Mouse (Mus musculus): ENCODE results near the gene Add2. TPM values are rescaled to one million over a fixed set of nuclear protein-coding genes. Genes with fewer than 3 reads are reported as not detected.

Gene Add2
- polyA plus RNA-seq, 1 experiment from 2014 or later, result 2.6 TPM

DNA sequence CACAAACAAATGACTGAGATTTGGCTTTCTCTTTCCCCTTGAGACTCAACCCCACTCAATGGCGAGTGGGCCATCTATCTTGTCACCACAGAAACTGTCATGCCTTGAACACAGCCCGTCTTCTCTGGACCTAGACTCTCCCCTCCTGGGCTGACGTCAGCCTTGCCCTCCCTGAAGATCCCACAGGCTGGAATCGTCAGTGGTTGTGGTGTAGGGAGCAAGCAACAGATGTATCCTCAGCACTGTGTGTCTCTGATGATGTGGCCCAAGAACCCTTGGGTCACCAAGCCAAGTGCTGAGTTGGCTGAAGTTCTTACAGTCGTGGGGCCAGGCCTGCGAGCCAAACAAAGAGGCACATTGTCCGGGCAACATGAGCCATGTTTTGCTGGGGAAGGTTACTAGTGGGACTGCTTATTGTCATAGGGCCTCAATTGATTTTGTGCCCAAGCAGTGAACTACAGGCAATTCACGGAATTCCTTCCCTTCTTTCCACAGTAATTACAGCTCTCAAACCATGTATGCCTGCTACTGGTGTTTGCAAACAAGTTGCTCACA lies 125.0 kb downstream of the Add2 start:
- Histone ChIP-seq H3K4me2 (replicated peaks; ENCODE audit: low read depth, low read length) (no peak overlapping the region), H3K27me3 (ENCODE audit: control insufficient read depth, insufficient read depth, low read length) (no peaks in the 10 kb centered on the region), H3K36me3 (ENCODE audit: control insufficient read depth, insufficient read depth, low read length) (no peaks in the 10 kb centered on the region), H3K9ac (ENCODE audit: low read depth, low read length) (no peak overlapping the region), H3K4me3 (ENCODE audit: low read length) (no peak overlapping the region), H3K4me1 (ENCODE audit: control insufficient read depth, insufficient read depth, low read length) (no peaks in the 10 kb centered on the region), H3K9me3 (ENCODE audit: control insufficient read depth, low read length) (no peaks in the 10 kb centered on the region), H3K27ac (ENCODE audit: low read depth, low read length) (no peak overlapping the region)
- 77% methylated on average over 8 of the region's 8 CpGs for WGBS
- no peak for ATAC-seq (ENCODE audit: low FRiP score, low TSS enrichment)

- Histone ChIP-seq H3K36me3 (ENCODE audit: control insufficient read depth, insufficient read depth, low read length) (no peaks in the 10 kb centered on the region), H3K9ac (ENCODE audit: low read depth, low read length) (no peak overlapping the region), H3K9me3 (ENCODE audit: control insufficient read depth, low read length) (no peaks in the 10 kb centered on the region), H3K27ac (ENCODE audit: low read depth, low read length) (no peak overlapping the region), H3K4me2 (replicated peaks; ENCODE audit: low read depth, low read length) (no peak overlapping the region), H3K27me3 (ENCODE audit: control insufficient read depth, insufficient read depth, low read length) (no peaks in the 10 kb centered on the region), H3K4me3 (ENCODE audit: low read length) (no peak overlapping the region), H3K4me1 (ENCODE audit: control insufficient read depth, insufficient read depth, low read length) (no peaks in the 10 kb centered on the region)
- WGBS, result 83% methylated on average over 5 of the region's 5 CpGs
- no peak for ATAC-seq (ENCODE audit: low FRiP score, low TSS enrichment)
Observed at GRCm38 (mm10) chr6:86154006-86154405, 125.5 kb downstream of the Add2 start.

DNA sequence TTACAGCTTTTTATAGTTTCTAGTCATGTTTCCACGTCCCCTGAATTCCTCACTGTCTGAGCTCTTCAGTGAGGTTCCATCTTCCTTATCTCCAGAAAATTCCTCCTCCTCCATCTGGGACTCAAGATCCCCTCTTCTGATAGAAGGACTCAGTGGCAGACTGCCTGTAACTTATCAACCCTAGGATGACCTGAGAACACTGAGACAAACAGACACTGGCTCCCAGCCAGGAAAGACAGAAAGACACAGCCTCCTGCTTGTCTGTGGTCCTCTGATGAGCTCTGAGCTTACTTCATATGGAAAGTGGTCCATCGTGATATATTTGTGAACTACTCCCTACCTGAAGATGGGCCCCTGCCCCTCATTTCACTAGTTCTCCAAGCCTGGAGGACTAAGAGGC lies 126.0 kb downstream of the Add2 start:
- H3K9ac ChIP-seq (ENCODE audit: low read depth, low read length), result no peak overlapping the region
- H3K4me3 ChIP-seq (ENCODE audit: low read length), result no peak overlapping the region
- 78% methylated on average over 2 of the region's 2 CpGs for WGBS
- H3K36me3 ChIP-seq (ENCODE audit: control insufficient read depth, insufficient read depth, low read length), result no peaks in the 10 kb centered on the region
- no peaks in the 10 kb centered on the region for H3K4me1 ChIP-seq (ENCODE audit: control insufficient read depth, insufficient read depth, low read length)
- no peak overlapping the region for H3K27ac ChIP-seq (ENCODE audit: low read depth, low read length)
- no peak for ATAC-seq (ENCODE audit: low FRiP score, low TSS enrichment)
- no peaks in the 10 kb centered on the region for H3K9me3 ChIP-seq (ENCODE audit: control insufficient read depth, low read length)
- H3K4me2 ChIP-seq (replicated peaks; ENCODE audit: low read depth, low read length), result no peak overlapping the region
- H3K27me3 ChIP-seq (ENCODE audit: control insufficient read depth, insufficient read depth, low read length), result no peaks in the 10 kb centered on the region

DNA sequence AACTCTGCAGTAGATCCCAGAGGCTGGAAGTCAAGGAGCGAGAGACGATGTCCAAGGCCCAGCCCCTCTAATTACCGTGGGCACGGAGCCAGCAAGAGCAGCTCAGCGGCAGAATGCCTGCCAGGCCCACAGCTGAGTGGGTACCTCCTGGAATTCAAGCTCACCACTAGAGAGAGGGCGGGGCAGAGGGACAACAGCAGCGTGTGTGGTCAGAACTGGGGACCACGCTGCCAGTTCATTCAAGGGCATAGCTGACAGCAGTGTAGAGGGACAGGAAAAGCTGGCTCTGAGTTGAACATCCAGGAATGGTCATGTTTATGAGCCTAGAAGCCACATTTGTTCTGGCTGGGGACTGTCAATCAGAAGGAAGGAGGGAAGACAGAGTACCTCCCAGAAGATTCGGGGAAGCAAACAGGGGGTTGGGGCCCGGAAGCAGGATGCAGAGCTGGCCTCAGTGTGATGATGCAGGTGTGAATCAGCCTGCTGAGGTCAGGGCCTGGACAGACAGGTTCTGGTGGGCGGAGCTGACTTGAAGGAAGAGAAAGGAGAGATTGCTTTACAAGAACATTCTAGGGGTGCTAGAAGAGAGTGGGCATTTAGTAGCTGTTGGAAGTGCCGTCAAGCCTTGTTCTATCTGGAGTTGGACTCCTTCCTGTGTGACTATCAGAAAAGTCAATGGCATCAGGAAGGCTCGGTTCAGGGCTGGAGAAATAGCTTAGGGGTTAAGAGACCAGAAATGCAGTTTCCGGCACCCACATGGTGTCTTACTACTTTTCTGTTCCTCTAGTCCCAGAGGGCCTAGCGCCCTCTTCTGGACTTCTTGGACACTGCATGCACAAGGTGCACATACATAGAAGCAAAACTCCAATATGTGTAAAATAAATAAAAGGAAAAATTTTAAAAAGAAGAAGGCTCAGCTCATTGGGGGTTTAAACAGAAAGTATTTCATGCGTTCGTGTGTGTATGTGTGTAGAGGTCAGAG lies 129.1 kb downstream of the Add2 start:
- H3K4me2 ChIP-seq (replicated peaks; ENCODE audit: low read depth, low read length), result no peak overlapping the region
- no peaks in the 10 kb centered on the region for H3K36me3 ChIP-seq (ENCODE audit: control insufficient read depth, insufficient read depth, low read length)
- no peak overlapping the region for H3K27ac ChIP-seq (ENCODE audit: low read depth, low read length)
- no peaks in the 10 kb centered on the region for H3K4me1 ChIP-seq (ENCODE audit: control insufficient read depth, insufficient read depth, low read length)
- 66% methylated on average over 17 of the region's 17 CpGs for WGBS
- 0 out of 2 replicates have a peak, but pooled peaks have one; percentile 32 for ATAC-seq (ENCODE audit: low FRiP score, low TSS enrichment)
- H3K27me3 ChIP-seq (ENCODE audit: control insufficient read depth, insufficient read depth, low read length), result no peaks in the 10 kb centered on the region
- no peak overlapping the region for H3K9ac ChIP-seq (ENCODE audit: low read depth, low read length)
- H3K9me3 ChIP-seq (ENCODE audit: control insufficient read depth, low read length), result no peaks in the 10 kb centered on the region
- no peak overlapping the region for H3K4me3 ChIP-seq (ENCODE audit: low read length)

GRCm38 (mm10) chr6:86160878-86161277 lies 132.4 kb downstream of the Add2 start:
- H3K36me3 ChIP-seq (ENCODE audit: control insufficient read depth, insufficient read depth, low read length), result no peaks in the 10 kb centered on the region
- H3K4me3 ChIP-seq (ENCODE audit: low read length), result no peak overlapping the region
- no peak overlapping the region for H3K4me2 ChIP-seq (replicated peaks; ENCODE audit: low read depth, low read length)
- WGBS, result 39% methylated on average over 3 of the region's 3 CpGs
- no peaks in the 10 kb centered on the region for H3K9me3 ChIP-seq (ENCODE audit: control insufficient read depth, low read length)
- H3K4me1 ChIP-seq (ENCODE audit: control insufficient read depth, insufficient read depth, low read length), result no peaks in the 10 kb centered on the region
- no peak for ATAC-seq (ENCODE audit: low FRiP score, low TSS enrichment)
- H3K27me3 ChIP-seq (ENCODE audit: control insufficient read depth, insufficient read depth, low read length), result peaks cover 2% of the 10 kb centered on the region; the same call in 1 of the 2 replicates
- H3K27ac ChIP-seq (ENCODE audit: low read depth, low read length), result no peak overlapping the region
- H3K9ac ChIP-seq (ENCODE audit: low read depth, low read length), result no peak overlapping the region

- no peaks in the 10 kb centered on the region for H3K4me1 ChIP-seq (ENCODE audit: control insufficient read depth, insufficient read depth, low read length)
- H3K9me3 ChIP-seq (ENCODE audit: control insufficient read depth, low read length), result no peaks in the 10 kb centered on the region
- H3K9ac ChIP-seq (ENCODE audit: low read depth, low read length), result no peak overlapping the region
- WGBS, result 25% methylated on average over 7 of the region's 7 CpGs
- peaks cover 2% of the 10 kb centered on the region; the same call in 1 of the 2 replicates for H3K27me3 ChIP-seq (ENCODE audit: control insufficient read depth, insufficient read depth, low read length)
- no peak overlapping the region for H3K27ac ChIP-seq (ENCODE audit: low read depth, low read length)
- no peak overlapping the region for H3K4me2 ChIP-seq (replicated peaks; ENCODE audit: low read depth, low read length)
- H3K36me3 ChIP-seq (ENCODE audit: control insufficient read depth, insufficient read depth, low read length), result no peaks in the 10 kb centered on the region
- ATAC-seq (ENCODE audit: low FRiP score, low TSS enrichment), result no peak
- H3K4me3 ChIP-seq (ENCODE audit: low read length), result no peak overlapping the region
Observed at GRCm38 (mm10) chr6:86161586-86161985, 133.1 kb downstream of the Add2 start.

GRCm38 (mm10) chr6:86164028-86164427 lies 135.5 kb downstream of the Add2 start:
- WGBS, result 63% methylated on average over 3 of the region's 3 CpGs
- Histone ChIP-seq H3K9ac (ENCODE audit: low read depth, low read length) (no peak overlapping the region), H3K27ac (ENCODE audit: low read depth, low read length) (no peak overlapping the region), H3K4me2 (replicated peaks; ENCODE audit: low read depth, low read length) (no peak overlapping the region), H3K4me3 (ENCODE audit: low read length) (no peak overlapping the region), H3K36me3 (ENCODE audit: control insufficient read depth, insufficient read depth, low read length) (no peaks in the 10 kb centered on the region), H3K9me3 (ENCODE audit: control insufficient read depth, low read length) (no peaks in the 10 kb centered on the region), H3K27me3 (ENCODE audit: control insufficient read depth, insufficient read depth, low read length) (peaks cover 2% of the 10 kb centered on the region; the same call in 1 of the 2 replicates), H3K4me1 (ENCODE audit: control insufficient read depth, insufficient read depth, low read length) (no peaks in the 10 kb centered on the region; the same call in 1 of the 2 replicates)
- no peak for ATAC-seq (ENCODE audit: low FRiP score, low TSS enrichment)

DNA sequence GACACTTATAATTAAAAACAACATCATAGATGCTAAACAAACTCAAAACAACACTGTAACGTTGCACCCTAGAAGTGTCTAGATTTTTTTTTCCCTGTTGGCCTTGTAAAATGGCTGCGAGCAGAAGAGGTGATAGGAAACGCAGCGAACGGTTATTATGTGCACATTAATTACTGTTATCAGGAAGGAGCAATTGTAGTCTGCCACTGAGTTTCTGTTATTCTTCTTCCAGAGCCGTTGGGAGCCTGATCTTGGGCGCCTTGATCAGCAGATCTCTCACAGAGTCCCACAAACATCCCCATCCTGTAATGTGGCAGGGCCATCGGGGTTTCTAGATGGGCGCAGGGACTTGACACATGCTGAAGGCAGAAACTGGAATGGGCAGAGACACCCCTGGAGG lies 137.9 kb downstream of the Add2 start:
- ATAC-seq (ENCODE audit: low FRiP score, low TSS enrichment), result no peak
- 74% methylated on average over 9 of the region's 9 CpGs for WGBS
- Histone ChIP-seq H3K9me3 (ENCODE audit: control insufficient read depth, low read length) (no peaks in the 10 kb centered on the region), H3K27me3 (ENCODE audit: control insufficient read depth, insufficient read depth, low read length) (peaks cover 2% of the 10 kb centered on the region; the same call in 1 of the 2 replicates), H3K27ac (ENCODE audit: low read depth, low read length) (no peak overlapping the region), H3K36me3 (ENCODE audit: control insufficient read depth, insufficient read depth, low read length) (no peaks in the 10 kb centered on the region), H3K4me3 (ENCODE audit: low read length) (no peak overlapping the region), H3K9ac (ENCODE audit: low read depth, low read length) (no peak overlapping the region), H3K4me2 (replicated peaks; ENCODE audit: low read depth, low read length) (no peak overlapping the region), H3K4me1 (ENCODE audit: control insufficient read depth, insufficient read depth, low read length) (no peaks in the 10 kb centered on the region; the same call in 1 of the 2 replicates)

DNA sequence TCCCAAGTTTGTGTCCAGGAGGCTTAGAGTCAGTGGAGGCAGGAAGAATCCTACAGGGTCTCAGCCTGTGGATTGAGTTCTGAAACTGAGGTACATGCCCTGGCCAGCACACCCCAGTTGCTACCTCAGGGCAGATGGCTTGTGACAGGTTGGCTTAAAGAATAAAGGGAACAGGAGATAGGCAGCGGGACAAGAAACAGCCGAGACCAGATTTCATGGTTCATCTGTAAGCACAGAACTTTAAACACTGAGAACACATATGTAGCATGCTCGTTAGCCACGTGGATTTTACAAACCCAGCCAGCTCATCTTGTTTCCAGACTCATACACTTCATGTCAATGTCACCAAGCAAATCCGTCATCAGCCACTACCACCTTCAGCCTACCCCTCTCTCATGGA lies 139.4 kb downstream of the Add2 start:
- WGBS, result 87% methylated on average over 5 of the region's 5 CpGs
- Histone ChIP-seq H3K9me3 (ENCODE audit: control insufficient read depth, low read length) (no peaks in the 10 kb centered on the region), H3K9ac (ENCODE audit: low read depth, low read length) (no peak overlapping the region), H3K27me3 (ENCODE audit: control insufficient read depth, insufficient read depth, low read length) (peaks cover 2% of the 10 kb centered on the region; the same call in 1 of the 2 replicates), H3K4me1 (ENCODE audit: control insufficient read depth, insufficient read depth, low read length) (no peaks in the 10 kb centered on the region; the same call in 1 of the 2 replicates), H3K4me2 (replicated peaks; ENCODE audit: low read depth, low read length) (no peak overlapping the region), H3K27ac (ENCODE audit: low read depth, low read length) (no peak overlapping the region), H3K4me3 (ENCODE audit: low read length) (no peak overlapping the region), H3K36me3 (ENCODE audit: control insufficient read depth, insufficient read depth, low read length) (no peaks in the 10 kb centered on the region)
- ATAC-seq (ENCODE audit: low FRiP score, low TSS enrichment), result no peak

All from kidney, embryonic 14.5 days (tissue).